Mouse (Mus musculus): ENCODE data around the gene Olfr1448.
"Not testable (repeated sequence)": the region's sequence is repeated elsewhere in the genome, so short reads cannot be mapped to it uniquely, and the experiment has no call there.

Olfr1448 gene

DNA sequence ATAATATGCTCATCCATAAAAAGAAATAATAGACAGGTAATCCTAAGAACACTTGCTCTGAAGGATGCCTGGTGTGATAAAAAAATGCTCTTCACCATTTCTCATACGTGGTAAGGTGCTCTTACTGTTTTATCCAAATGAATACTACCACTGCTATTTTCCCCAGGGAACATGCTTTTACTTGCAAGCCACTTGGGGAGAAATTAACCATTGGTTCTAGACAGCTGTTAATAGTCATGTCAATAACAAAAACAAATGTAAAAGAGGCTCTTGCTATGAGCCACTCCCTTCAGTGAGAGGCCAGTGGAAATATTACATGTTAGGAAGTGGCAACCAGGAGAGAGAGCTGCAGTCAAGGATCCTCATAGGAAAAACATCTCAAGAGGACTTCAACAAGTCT lies at the start of gene Olfr1448:
Gene Olfr1448 (minus strand): TSS at position 101 of the 400 bp plus-strand sequence.
- no peak for DNase-seq

DNA sequence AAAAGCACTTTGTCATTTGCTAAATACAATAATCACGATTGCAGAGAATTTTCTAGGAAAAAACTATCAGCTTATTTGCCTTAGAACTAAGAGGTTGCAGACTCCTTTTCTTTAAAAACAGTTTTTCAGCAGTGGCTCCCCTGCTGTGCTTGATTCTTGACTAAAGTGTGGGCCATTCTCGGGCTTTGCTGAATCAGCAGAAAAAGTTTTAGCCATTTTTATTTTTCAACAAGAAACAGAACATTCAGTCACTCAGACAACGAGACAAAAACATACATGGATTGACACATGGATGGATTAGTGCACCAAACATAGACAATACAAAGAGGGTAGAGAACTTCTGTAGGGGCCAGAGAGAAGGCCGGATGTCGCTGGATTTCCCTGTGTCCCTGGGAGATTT lies 45.9 kb upstream of the Olfr1448 start:
- not testable (repeated sequence) for DNase-seq

DNA sequence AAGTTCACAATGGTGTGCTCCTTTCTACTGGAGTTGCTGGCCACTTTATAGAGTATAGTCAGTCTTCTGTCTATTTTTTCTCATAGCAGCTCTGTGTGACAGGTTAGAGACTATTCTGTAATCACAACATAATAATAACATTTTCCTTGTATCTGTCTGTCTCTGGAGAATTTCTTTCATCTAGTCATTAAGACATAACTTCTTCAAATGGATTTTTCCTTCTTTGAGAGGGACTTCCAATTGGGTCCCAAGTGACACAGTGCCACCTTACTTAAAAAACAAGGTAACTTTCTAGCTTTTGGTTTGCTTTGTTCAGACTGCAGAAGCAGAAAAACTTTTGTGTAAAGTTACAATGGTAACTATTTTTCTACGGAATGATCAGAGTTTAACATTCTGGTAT lies 25.7 kb upstream of the Olfr1448 start, which contains the start of gene Olfr1450:
Gene Olfr1450 (plus strand): TSS at position 301 of the 400 bp plus-strand sequence.
- no peak for DNase-seq

DNA sequence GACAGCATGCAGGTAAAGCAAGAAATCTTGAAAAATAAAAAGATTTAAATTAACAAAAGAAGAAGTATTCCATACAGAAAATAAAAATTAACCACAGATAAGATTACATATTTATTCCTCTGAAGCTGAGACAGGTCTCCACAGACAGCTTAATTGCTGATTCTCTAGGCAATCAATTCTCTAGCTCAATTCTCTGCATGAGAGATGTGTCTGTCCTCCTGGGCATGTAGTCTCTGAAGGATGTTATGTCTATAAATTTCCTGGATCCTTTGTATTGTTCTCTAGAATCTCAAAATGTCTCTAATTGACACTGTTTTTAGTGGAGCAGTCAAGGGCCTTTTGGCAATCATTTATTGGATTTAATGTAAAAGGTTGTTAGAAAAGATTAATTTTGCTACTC lies 6.3 kb upstream of the Olfr1448 start, which contains the start of gene Olfr1449:
Gene Olfr1449 (plus strand): TSS at position 301 of the 400 bp plus-strand sequence.
- no peak for DNase-seq

DNA sequence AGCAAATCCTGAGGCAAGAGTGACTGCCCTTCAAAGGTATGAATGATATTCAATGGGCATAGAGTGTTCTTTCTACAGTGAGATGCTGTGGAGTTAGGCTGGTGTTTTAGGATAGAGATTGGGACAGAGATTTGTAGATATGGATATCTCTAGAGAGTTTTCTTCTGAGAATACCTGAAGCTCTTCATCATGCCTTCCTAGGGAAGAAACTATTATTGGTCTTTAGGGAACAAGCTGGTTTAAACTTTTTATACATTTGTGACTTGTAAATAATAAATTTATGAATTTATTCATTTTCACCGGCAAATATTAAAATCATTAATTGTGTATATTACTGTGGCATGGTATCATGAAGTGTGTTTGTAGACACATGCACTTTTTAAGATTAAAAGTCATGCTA lies 20.6 kb downstream of the Olfr1448 start, which contains the start of gene Olfr1447:
Gene Olfr1447 (minus strand): TSS at position 101 of the 400 bp plus-strand sequence.
- no peak for DNase-seq

DNA sequence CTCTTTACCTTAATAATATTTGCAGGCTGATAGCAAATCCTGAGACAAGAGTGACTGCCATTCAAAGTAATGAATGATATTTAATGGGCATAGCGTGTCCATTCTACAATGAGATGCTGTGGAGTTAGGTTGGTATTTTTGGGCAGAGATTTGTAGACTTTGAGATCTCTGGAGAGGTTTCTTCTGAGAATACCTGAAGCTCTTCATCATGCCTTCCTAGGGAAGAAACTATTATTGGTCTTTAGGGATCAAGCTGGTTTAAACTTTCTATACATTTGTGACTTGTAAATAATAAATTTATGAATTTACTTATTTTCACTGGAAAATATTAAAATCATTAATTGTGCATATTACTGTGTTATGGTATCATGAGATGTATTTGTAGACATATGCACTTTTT lies 30.8 kb downstream of the Olfr1448 start, which contains the start of gene Olfr1446:
Gene Olfr1446 (minus strand): TSS at position 101 of the 400 bp plus-strand sequence.
- no peak for DNase-seq

DNA sequence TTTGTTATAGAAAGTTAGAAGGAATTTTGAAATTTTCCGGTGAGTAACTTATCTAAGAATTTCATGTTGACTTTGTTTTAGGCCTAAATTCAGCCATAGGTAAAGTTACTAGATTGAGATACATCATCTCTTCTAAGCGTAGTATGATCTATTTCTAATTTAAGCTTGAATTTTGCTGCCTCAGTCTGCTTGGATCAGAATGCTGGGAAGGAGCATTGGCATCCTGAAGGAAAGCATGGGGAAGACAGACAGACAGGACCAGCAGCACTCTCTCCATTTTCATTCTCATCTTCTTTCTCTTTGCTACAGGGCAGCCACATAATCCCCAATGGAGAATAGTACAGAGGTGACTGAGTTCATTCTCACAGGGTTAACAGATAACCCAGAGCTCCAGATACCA lies 40.7 kb downstream of the Olfr1448 start, which contains the start of gene Olfr1445:
Gene Olfr1445 (plus strand): TSS at position 301 of the 400 bp plus-strand sequence.
- DNase-seq: no peak
